Mouse (Mus musculus): ENCODE measurements around the gene Pms1. TPM values are rescaled to one million over a fixed set of nuclear protein-coding genes. Genes with fewer than 3 reads are reported as not detected.

Pms1 gene
- total and polyA plus RNA-seq, 3 experiments: 16.7 to 23.2 (median 16.8) TPM

DNA sequence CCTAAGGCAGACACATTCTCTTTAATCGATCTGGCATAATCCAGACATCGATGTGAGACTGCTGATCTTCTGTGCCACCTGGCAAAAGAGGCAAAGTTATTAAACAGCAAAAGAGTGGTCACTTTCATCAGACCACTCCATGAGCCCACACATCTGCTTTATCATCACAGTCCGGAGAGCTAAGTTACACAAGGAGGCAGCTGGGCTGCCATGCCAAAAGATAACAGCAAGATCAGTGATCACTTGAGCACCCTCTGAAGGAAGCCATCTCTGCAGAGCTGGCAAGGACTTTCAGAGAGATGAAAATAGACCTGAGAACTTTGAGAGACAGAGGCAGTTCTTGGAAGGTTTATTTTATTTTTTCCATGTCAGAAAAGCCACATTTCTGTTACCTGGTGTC is 102.3 kb downstream of the Pms1 start:
- dilution Hi-C loops (cut with MboI; ENCODE audit: extremely low pct_ligation_motif_present, extremely low pct_unique_long_range_greater_than_20kb, low sequenced_read_pairs): no loop called here
- no peaks in the 10 kb centered on the region for H3K27me3 ChIP-seq (replicated peaks)
- TF ChIP-seq UBTF (IDR thresholded peaks at IDR 0.05; ENCODE audit: low read depth, low read length) (no peak), CHD2 (IDR thresholded peaks at IDR 0.05; ENCODE audit: low read length) (no peak), ZC3H11A (IDR thresholded peaks at IDR 0.05; ENCODE audit: low read depth, low read length) (no peak), MAZ (IDR thresholded peaks at IDR 0.05; ENCODE audit: low read depth, low read length) (no peak), NRF1 (IDR thresholded peaks at IDR 0.05; ENCODE audit: low read depth, low read length) (no peak), EP300 (IDR thresholded peaks at IDR 0.05; ENCODE audit: low read length) (no peak), CTCF (conservative IDR thresholded peaks at IDR 0.05 in 1 of 2, IDR thresholded peaks at IDR 0.05 in 1 of 2; ENCODE audit: low read depth in 2 of 2, low read length in 2 of 2) (no peak)
- in situ Hi-C loops (cut with MboI; ENCODE audit: low pct_ligation_motif_present, low pct_unique_long_range_greater_than_20kb, low sequenced_read_pairs): no loop called here
- H3K36me3 ChIP-seq (replicated peaks in 1 of 2; ENCODE audit: control insufficient read depth in 1 of 2, insufficient read depth in 1 of 2, low read length in 1 of 2): peaks cover 0 to 48% of the 10 kb centered on the region in 2 experiments
- H3K79me2 ChIP-seq (replicated peaks; ENCODE audit: control insufficient read depth, extremely low read depth, insufficient read depth, poor library complexity, severe bottlenecking): no peaks in the 10 kb centered on the region
- H3K4me1 ChIP-seq (ENCODE audit: control insufficient read depth in 1 of 2, insufficient read depth in 2 of 2): peaks cover 4 to 13% of the 10 kb centered on the region in 2 experiments; a peak in 3 of 4 replicates
- no peak overlapping the region for H3K27ac ChIP-seq (ENCODE audit: insufficient read depth, low read depth)
- H3K9ac ChIP-seq (ENCODE audit: insufficient read depth, low read depth): no peak overlapping the region
- no peaks in the 10 kb centered on the region for H3K9me3 ChIP-seq (replicated peaks; ENCODE audit: low read length)
- DNase-seq (ENCODE audit: extremely low read depth): no peak
- no peak overlapping the region for H3K4me3 ChIP-seq (replicated peaks in 1 of 3; ENCODE audit: low read depth in 2 of 3, low read length in 2 of 3, poor library complexity in 1 of 3)
- H3K4me2 ChIP-seq (ENCODE audit: insufficient read depth, low read depth, poor library complexity, severe bottlenecking): no peak overlapping the region

- no peak overlapping the region for H3K9ac ChIP-seq (ENCODE audit: insufficient read depth, low read depth)
- TF ChIP-seq PAX5 (IDR thresholded peaks at IDR 0.05; ENCODE audit: low read length) (no peak), KAT2A (IDR thresholded peaks at IDR 0.05; ENCODE audit: insufficient replicate concordance, low read length) (no peak), EP300 (IDR thresholded peaks at IDR 0.05; ENCODE audit: low read length) (no peak), NELFE (IDR thresholded peaks at IDR 0.05; ENCODE audit: low read depth, low read length) (no peak), SMC3 (IDR thresholded peaks at IDR 0.05; ENCODE audit: low read depth, low read length) (no peak), TBP (conservative IDR thresholded peaks at IDR 0.05; ENCODE audit: low read depth, low read length) (no peak), MAX (IDR thresholded peaks at IDR 0.05; ENCODE audit: low read length) (no peak), IRF4 (IDR thresholded peaks at IDR 0.05; ENCODE audit: low read depth, low read length) (no peak), POLR2AphosphoS2 (IDR thresholded peaks at IDR 0.05; ENCODE audit: low read depth, low read length) (no peak)
- H3K4me1 ChIP-seq (ENCODE audit: control insufficient read depth in 1 of 2, insufficient read depth in 2 of 2): peaks cover 0 to 7% of the 10 kb centered on the region in 2 experiments; a peak in 2 of 4 replicates
- in situ Hi-C loops (cut with MboI; ENCODE audit: low pct_ligation_motif_present, low pct_unique_long_range_greater_than_20kb, low sequenced_read_pairs) (no loop called here), dilution Hi-C loops (cut with MboI; ENCODE audit: extremely low pct_ligation_motif_present, extremely low pct_unique_long_range_greater_than_20kb, low sequenced_read_pairs) (no loop called here)
- no peak overlapping the region for H3K4me2 ChIP-seq (ENCODE audit: insufficient read depth, low read depth, poor library complexity, severe bottlenecking)
- no peak overlapping the region for H3K4me3 ChIP-seq (replicated peaks in 1 of 3; ENCODE audit: low read depth in 2 of 3, low read length in 2 of 3, poor library complexity in 1 of 3)
- peaks cover 0 to 42% of the 10 kb centered on the region in 2 experiments for H3K36me3 ChIP-seq (replicated peaks in 1 of 2; ENCODE audit: control insufficient read depth in 1 of 2, insufficient read depth in 1 of 2, low read length in 1 of 2)
- no peaks in the 10 kb centered on the region for H3K27me3 ChIP-seq (replicated peaks)
- DNase-seq (ENCODE audit: extremely low read depth): no peak
- H3K27ac ChIP-seq (ENCODE audit: insufficient read depth, low read depth): no peak overlapping the region
- no peaks in the 10 kb centered on the region for H3K9me3 ChIP-seq (replicated peaks; ENCODE audit: low read length)
- no peaks in the 10 kb centered on the region for H3K79me2 ChIP-seq (replicated peaks; ENCODE audit: control insufficient read depth, extremely low read depth, insufficient read depth, poor library complexity, severe bottlenecking)
These were observed 105.6 kb downstream of the Pms1 start for GRCm38 (mm10) chr1:53191234-53191633.

- H3K9me3 ChIP-seq (replicated peaks; ENCODE audit: low read length): no peaks in the 10 kb centered on the region
- in situ Hi-C loops (cut with MboI; ENCODE audit: low pct_ligation_motif_present, low pct_unique_long_range_greater_than_20kb, low sequenced_read_pairs) (no loop called here), dilution Hi-C loops (cut with MboI; ENCODE audit: extremely low pct_ligation_motif_present, extremely low pct_unique_long_range_greater_than_20kb, low sequenced_read_pairs) (no loop called here)
- TF ChIP-seq MAX (IDR thresholded peaks at IDR 0.05; ENCODE audit: low read length) (no peak), USF1 (IDR thresholded peaks at IDR 0.05; ENCODE audit: low read depth, low read length) (no peak), TBP (conservative IDR thresholded peaks at IDR 0.05; ENCODE audit: low read depth, low read length) (no peak), NRF1 (IDR thresholded peaks at IDR 0.05; ENCODE audit: low read depth, low read length) (no peak), HCFC1 (IDR thresholded peaks at IDR 0.05; ENCODE audit: low read depth, low read length) (no peak), RCOR1 (conservative IDR thresholded peaks at IDR 0.05; ENCODE audit: low read depth, low read length) (no peak), GABPA (IDR thresholded peaks at IDR 0.05; ENCODE audit: insufficient replicate concordance, low read depth, low read length) (no peak), MXI1 (IDR thresholded peaks at IDR 0.05; ENCODE audit: low read depth, low read length) (no peak)
- H3K79me2 ChIP-seq (replicated peaks; ENCODE audit: control insufficient read depth, extremely low read depth, insufficient read depth, poor library complexity, severe bottlenecking): no peaks in the 10 kb centered on the region
- H3K4me3 ChIP-seq (replicated peaks in 1 of 3; ENCODE audit: low read depth in 2 of 3, low read length in 2 of 3, poor library complexity in 1 of 3): no peak overlapping the region
- peaks cover 0 to 35% of the 10 kb centered on the region in 2 experiments for H3K36me3 ChIP-seq (replicated peaks in 1 of 2; ENCODE audit: control insufficient read depth in 1 of 2, insufficient read depth in 1 of 2, low read length in 1 of 2)
- no peak overlapping the region for H3K9ac ChIP-seq (ENCODE audit: insufficient read depth, low read depth)
- H3K4me2 ChIP-seq (ENCODE audit: insufficient read depth, low read depth, poor library complexity, severe bottlenecking): no peak overlapping the region
- H3K27me3 ChIP-seq (replicated peaks): no peaks in the 10 kb centered on the region
- no peak for DNase-seq (ENCODE audit: extremely low read depth)
- no peak overlapping the region for H3K27ac ChIP-seq (ENCODE audit: insufficient read depth, low read depth)
- H3K4me1 ChIP-seq (ENCODE audit: control insufficient read depth in 1 of 2, insufficient read depth in 2 of 2): peaks cover 0 to 7% of the 10 kb centered on the region in 2 experiments; a peak in 2 of 4 replicates
These were observed 107.2 kb downstream of the Pms1 start for GRCm38 (mm10) chr1:53189620-53190019.
